Mouse (Mus musculus) limb, embryonic 14.5 days (tissue): ENCODE results near the gene Pter. TPM values are rescaled to one million over a fixed set of nuclear protein-coding genes. Genes with fewer than 3 reads are reported as not detected.

Experiments
- ATAC-seq: fragments of 200-750 bp; cut with Nextera tagmentation; 2 replicates; pipeline ENCODE4 v1.8.0; 2017; ENCODE audit warnings: low read depth, moderate number of reproducible peaks, moderate TSS enrichment; ENCODE audit not compliant: low FRiP score
- DNase-seq: peaks from one replicate; pipeline ENCODE4 v3.0.0-alpha.2; 2015; ENCODE audit warnings: low spot score
- H3K27ac ChIP-seq: fragments of 300-500 bp; sonication (generic); replicated peaks from 2 replicates; pipeline ENCODE4 v1.5.1; 2014; ENCODE audit warnings: low read depth, mild to moderate bottlenecking, low read length, moderate library complexity, mixed read lengths
- H3K27me3 ChIP-seq: fragments of 300-500 bp; sonication (generic); 2 replicates; pipeline ENCODE4 v1.6.1; 2014; ENCODE audit warnings: low read length, mixed read lengths; ENCODE audit not compliant: control insufficient read depth, insufficient read depth
- H3K36me3 ChIP-seq: fragments of 300-500 bp; sonication (generic); 2 replicates; pipeline ENCODE4 v1.6.1; 2014; ENCODE audit warnings: mild to moderate bottlenecking, low read length, moderate library complexity, mixed read lengths; ENCODE audit not compliant: control insufficient read depth, insufficient read depth
- H3K4me1 ChIP-seq: fragments of 300-500 bp; sonication (generic); 2 replicates; pipeline ENCODE4 v1.6.1; 2014; ENCODE audit warnings: antibody characterized with exemption, low read length, mixed read lengths; ENCODE audit not compliant: control insufficient read depth, insufficient read depth
- H3K4me2 ChIP-seq: fragments of 300-500 bp; sonication (generic); replicated peaks from 2 replicates; pipeline ENCODE4 v1.6.1; 2014; ENCODE audit warnings: low read depth, mild to moderate bottlenecking, low read length, moderate library complexity; ENCODE audit not compliant: severe bottlenecking
- H3K4me3 ChIP-seq: fragments of 300-500 bp; sonication (generic); replicated peaks from 2 replicates; pipeline ENCODE4 v1.5.1; 2014; ENCODE audit warnings: low read length
- H3K9ac ChIP-seq: fragments of 300-500 bp; sonication (generic); 2 replicates; pipeline ENCODE4 v1.6.1; 2014; ENCODE audit warnings: mild to moderate bottlenecking, low read depth, low read length, moderate library complexity; ENCODE audit not compliant: severe bottlenecking
- H3K9me3 ChIP-seq: fragments of 300-500 bp; sonication (generic); 2 replicates; pipeline ENCODE4 v1.6.1; 2016; ENCODE audit warnings: low read length; ENCODE audit not compliant: control insufficient read depth
- POLR2A ChIP-seq: fragments of 200-500 bp; IDR thresholded peaks from 2 replicates; pipeline ENCODE4 v1.8.0; 2012; ENCODE audit warnings: inconsistent platforms, mild to moderate bottlenecking, moderate library complexity, borderline replicate concordance; ENCODE audit not compliant: insufficient read depth, insufficient read length; ENCODE audit errors: extremely low read depth
- WGBS: fragments of 180-500 bp; shearing (Covaris S2); extraction: QIAGEN DNeasy Blood & Tissue Kit; methylation state at CpG from one replicate; pipeline ENCODE4 v1.1.7; 2014; 5-methylcytosine and 5-hydroxymethylcytosine counted together
- polyA plus RNA-seq, 2 experiments: library from polyadenylated mRNA; depleted of rRNA in 1 of 2; stranded (reverse) in 1 of 2; unstranded in 1 of 2; fragments of >200 nt; fragmentation: Nextera tagmentation in 1 of 2; extraction: Ambion mirVana in 1 of 2; gene quantifications; 2 replicates each; pipeline versions ENCODE4 v1.2.1 to v1.2.3; 2012 to 2014

Pter gene
- polyA plus RNA-seq, 2 experiments = 12.5 to 13.1 TPM

DNA sequence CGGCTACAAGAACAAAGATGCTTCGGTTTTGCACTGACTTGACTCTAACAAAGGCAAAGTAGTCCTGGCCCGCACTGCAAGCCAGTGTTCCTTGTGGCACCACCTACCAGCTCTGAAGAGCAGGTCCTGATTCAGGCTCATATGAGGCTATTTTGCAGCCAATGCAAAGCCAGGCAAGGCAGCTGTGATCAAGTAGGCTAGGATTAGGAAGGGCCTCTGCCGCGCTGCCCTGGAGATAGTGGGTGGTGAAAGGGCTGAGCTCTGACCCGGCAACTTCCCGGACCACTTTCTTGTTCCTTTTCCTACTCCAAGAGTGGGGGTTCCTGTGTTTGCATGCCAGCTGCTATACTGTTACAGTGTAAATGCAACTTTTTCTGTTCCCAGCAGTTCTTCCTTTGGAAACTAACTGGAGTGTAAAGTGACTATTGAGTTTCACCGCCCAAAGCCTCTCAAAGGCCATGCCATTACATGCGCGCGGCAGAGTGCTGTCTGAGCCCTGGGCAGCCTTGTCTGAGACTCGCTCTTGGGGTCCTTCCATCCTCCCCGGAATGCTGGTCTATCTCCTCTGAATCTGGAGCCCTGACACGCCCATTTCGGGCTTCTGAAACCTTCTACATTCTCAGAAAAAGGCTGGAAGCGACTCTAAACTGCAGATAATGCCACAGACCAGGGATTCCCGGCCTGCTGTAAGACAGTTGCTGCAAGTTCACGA, 85.6 kb downstream of the Pter start:
- H3K27me3 ChIP-seq = peaks cover 41% of the 10 kb centered on the region
- no peak overlapping the region for H3K27ac ChIP-seq
- no peaks in the 10 kb centered on the region for H3K9me3 ChIP-seq
- H3K36me3 ChIP-seq = no peaks in the 10 kb centered on the region
- H3K9ac ChIP-seq = peak overlapping the region; percentile 47; the same call in 1 of the 2 replicates
- peak overlapping the region; percentile 56 for H3K4me3 ChIP-seq
- peaks cover 6% of the 10 kb centered on the region; the same call in 1 of the 2 replicates for H3K4me1 ChIP-seq
- ATAC-seq (0 out of 2 replicates have a peak, but pooled peaks have one; percentile 7), DNase-seq (no peak)
- no peak for TF ChIP-seq POLR2A
- peak overlapping the region; percentile 99 for H3K4me2 ChIP-seq
- WGBS = 7% methylated on average over 18 of the region's 18 CpGs

DNA sequence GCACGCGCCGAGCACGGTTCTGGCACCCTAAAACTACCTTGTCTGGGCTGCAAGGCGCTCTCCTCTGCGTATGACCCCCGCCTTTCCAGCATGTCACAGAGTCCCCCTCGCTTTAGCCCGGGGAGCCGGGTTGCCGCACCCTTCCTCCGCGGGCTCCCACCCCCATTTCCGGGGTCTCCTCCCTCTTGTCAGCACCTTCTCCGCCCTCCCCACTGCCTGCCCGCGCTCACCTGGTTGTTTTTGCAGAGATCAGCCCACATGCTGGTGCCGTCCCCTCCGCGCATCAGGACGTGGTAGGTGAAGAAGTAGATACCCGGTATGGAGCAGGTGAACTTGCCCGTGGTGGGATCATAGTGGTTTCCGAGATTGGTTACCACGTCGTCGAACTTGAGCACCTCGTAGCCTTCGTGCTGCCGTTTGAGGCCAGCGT, 86.2 kb downstream of the Pter start:
- ATAC-seq (no peak), DNase-seq (no peak)
- H3K27me3 ChIP-seq = peaks cover 41% of the 10 kb centered on the region
- peaks cover 6% of the 10 kb centered on the region; the same call in 1 of the 2 replicates for H3K4me1 ChIP-seq
- TF ChIP-seq POLR2A = no peak
- H3K27ac ChIP-seq = no peak overlapping the region
- H3K4me2 ChIP-seq = peak overlapping the region; percentile 99
- WGBS = 2% methylated on average over 31 of the region's 31 CpGs
- H3K9me3 ChIP-seq = no peaks in the 10 kb centered on the region
- no peaks in the 10 kb centered on the region for H3K36me3 ChIP-seq
- peak overlapping the region; percentile 47 for H3K9ac ChIP-seq
- peak overlapping the region; percentile 56 for H3K4me3 ChIP-seq

DNA sequence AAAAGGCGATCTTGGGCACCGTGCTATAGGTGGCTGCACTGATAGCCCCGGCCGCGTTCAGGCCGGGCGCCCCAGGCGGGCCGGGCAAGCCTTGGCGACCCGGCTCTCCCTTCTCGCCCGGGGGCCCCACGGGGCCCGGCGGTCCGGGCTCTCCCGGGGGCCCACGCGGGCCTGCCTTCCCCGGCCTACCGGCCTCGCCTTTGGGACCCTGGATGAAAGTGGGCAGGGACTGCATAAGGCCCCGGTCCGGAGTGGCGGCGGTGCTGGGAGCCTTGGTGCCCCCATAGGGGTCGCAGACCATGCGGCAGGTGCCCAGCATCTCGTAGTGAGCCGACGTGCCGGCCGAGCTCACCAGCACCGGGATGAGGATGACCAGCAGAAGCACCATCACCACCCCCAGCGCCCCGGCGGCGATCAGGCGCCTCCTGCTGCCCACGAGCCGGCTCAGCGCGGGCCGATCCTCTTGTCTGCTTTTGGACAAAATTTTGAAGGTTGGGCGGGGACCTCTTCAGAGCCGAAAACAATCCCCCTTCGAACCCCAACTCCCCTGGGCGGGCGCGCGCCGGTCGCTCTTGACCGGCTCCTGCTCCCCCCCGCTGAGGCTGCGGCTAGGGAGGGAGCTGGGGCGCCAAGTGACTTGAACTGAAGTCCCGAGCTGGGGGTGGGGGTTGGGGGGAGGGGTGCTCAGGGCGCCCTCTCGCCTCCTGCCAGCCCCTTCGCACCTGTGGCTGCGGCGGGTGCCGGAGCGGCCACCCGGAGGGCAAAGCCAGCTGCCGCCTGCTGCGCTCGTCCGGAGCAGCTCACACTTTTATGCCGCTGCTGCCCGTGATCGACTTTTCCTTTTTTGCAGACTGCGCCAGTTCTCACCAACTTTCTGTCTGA, 86.9 kb downstream of the Pter start:
- Histone ChIP-seq H3K36me3 (no peaks in the 10 kb centered on the region), H3K4me2 (peak overlapping the region; percentile 99), H3K4me3 (peak overlapping the region; percentile 56), H3K4me1 (peaks cover 6% of the 10 kb centered on the region; the same call in 1 of the 2 replicates), H3K9ac (peak overlapping the region; percentile 47), H3K27me3 (peaks cover 41% of the 10 kb centered on the region), H3K9me3 (no peaks in the 10 kb centered on the region), H3K27ac (no peak overlapping the region)
- 1% methylated on average over 48 of the region's 75 CpGs for WGBS
- peak; percentile 38 for ATAC-seq
- peak; percentile 22 for DNase-seq
- TF ChIP-seq POLR2A = no peak

DNA sequence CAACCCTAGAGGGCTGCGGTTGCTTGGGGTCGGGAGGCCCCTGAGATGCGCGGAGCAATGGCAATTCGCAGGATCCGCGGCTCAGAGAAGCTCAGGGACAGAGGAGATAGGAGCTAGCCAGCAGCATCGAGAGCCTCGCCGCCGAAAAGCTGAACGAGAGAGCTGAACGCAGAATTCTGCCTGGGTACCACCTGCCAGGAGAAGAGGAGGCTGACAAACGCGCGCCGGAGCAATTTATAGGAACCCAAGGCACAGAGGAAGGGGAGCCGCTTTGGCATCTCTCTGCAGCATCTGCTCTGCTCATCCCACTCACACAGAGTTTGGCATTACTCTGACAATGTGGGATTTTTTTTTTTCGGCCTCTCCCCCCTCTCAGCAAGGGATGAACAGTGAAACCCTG, 87.6 kb downstream of the Pter start, which contains the start of gene C1ql3:
TSS of gene C1ql3 (minus strand) at position 335 of the 400 bp plus-strand sequence.
- H3K27me3 ChIP-seq = peaks cover 41% of the 10 kb centered on the region
- no peak for ATAC-seq
- no peak within 1 kb of the TSS for H3K27ac ChIP-seq
- peak within 1 kb of the TSS; percentile 47 for H3K9ac ChIP-seq
- peak within 1 kb of the TSS; percentile 56 for H3K4me3 ChIP-seq
- 1% methylated on average over 18 of the region's 19 CpGs for WGBS
- peak within 1 kb of the TSS; percentile 99 for H3K4me2 ChIP-seq
- peak; percentile 4 for DNase-seq
- TF ChIP-seq POLR2A = no peak
- H3K36me3 ChIP-seq = no peaks in the 10 kb centered on the region
- H3K4me1 ChIP-seq = peaks cover 6% of the 10 kb centered on the region; the same call in 1 of the 2 replicates
- H3K9me3 ChIP-seq = no peaks in the 10 kb centered on the region

DNA sequence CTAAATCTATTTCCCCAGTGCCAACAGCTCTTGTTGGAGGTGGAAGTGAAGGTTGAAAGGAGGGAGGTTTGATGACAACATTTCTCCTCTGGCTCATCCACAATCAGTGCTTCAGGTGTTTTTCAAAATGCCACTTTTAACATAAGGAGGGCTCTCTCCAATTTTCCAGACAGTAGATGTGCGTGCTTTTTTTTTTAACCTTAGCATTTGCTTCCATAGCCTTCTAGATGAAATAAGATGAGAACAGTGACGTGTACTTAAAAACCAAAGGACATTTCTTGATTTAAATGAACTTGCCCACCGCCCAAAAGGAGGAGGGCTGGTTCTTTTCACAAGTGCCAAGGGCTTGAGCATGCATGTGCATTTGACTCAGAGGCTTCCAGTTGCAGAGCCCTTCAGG, 88.1 kb downstream of the Pter start:
- Histone ChIP-seq H3K27ac (no peak overlapping the region), H3K9ac (no peak overlapping the region), H3K4me3 (peak overlapping the region; percentile 56; the same call in 1 of the 2 replicates), H3K36me3 (no peaks in the 10 kb centered on the region), H3K9me3 (no peaks in the 10 kb centered on the region), H3K4me2 (peak overlapping the region; percentile 99; the same call in 1 of the 2 replicates), H3K27me3 (peaks cover 41% of the 10 kb centered on the region), H3K4me1 (peaks cover 6% of the 10 kb centered on the region; the same call in 1 of the 2 replicates)
- TF ChIP-seq POLR2A = no peak
- no peak for ATAC-seq
- no peak for DNase-seq
- 35% methylated on average over 3 of the region's 3 CpGs for WGBS
